Mouse (Mus musculus): ENCODE results near the gene Rer1.

DNA sequence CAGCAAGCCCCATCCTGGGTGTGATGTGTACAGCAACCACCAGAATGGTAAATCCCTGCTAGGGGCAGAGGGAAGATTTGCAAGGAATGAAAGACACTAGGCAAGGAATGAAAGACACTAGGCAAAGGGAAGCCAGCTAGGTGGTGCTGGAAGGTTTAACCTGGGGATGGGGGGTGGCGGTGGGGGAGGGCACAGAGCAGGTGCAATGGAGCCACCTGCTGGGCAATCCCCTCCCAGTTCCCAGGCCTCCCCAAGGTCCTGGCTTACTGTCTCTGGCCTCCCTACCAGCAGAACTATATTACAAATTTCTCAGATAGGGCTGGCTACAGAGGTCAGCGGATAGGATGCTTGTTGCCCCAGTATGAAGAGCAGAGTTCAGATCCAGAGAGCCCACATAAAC lies 21.7 kb downstream of the Rer1 start:
- TF ChIP-seq CTCF (IDR thresholded peaks at IDR 0.05; ENCODE audit: extremely low read depth, insufficient read depth, low read length) (no peak), POLR2A (IDR thresholded peaks at IDR 0.05; ENCODE audit: extremely low read depth, insufficient read depth, low read length) (no peak)
